Mouse (Mus musculus): ENCODE results near the gene Atf6b. TPM values are rescaled to one million over a fixed set of nuclear protein-coding genes. Genes with fewer than 3 reads are reported as not detected.
A peak's percentile ranks its signal among the peaks of the same experiment; 100 is the strongest.

The Atf6b gene
- polyA plus RNA-seq, 1 experiment from 2014 or later: 62.0 TPM

- Histone ChIP-seq H3K4me1 (replicated peaks; ENCODE audit: insufficient read depth, low read length) (peaks cover 31% of the 10 kb centered on the region), H3K27ac (peak overlapping the region; percentile 96), H3K27me3 (ENCODE audit: insufficient read depth, low read length) (0 out of 2 replicates have a peak, but pooled peaks cover 8% of the 10 kb centered on the region), H3K9me3 (replicated peaks; ENCODE audit: low read length) (no peaks in the 10 kb centered on the region), H3K36me3 (ENCODE audit: insufficient read depth, low read length) (peaks cover 15% of the 10 kb centered on the region), H3K4me3 (replicated peaks; ENCODE audit: low read depth, low read length) (peak overlapping the region; percentile 67), H3K9ac (ENCODE audit: low read depth, low read length) (peak overlapping the region; percentile 74), H3K4me2 (ENCODE audit: low read length) (peak overlapping the region; percentile 89)
- 37% methylated on average over 16 of the region's 16 CpGs for WGBS
- no peak for TF ChIP-seq CTCF (IDR thresholded peaks at IDR 0.05; ENCODE audit: low read depth)
- DNase-seq (ENCODE audit: low spot score) (no peak), ATAC-seq (replicated peaks; ENCODE audit: low FRiP score, low read depth) (no peak)
Measured at GRCm38 (mm10) chr17:34626062-34626772, 20.7 kb upstream of the Atf6b start.

- peaks cover 35% of the 10 kb centered on the region for H3K4me1 ChIP-seq (replicated peaks; ENCODE audit: insufficient read depth, low read length)
- DNase-seq (ENCODE audit: low spot score): peak; percentile 89
- TF ChIP-seq CTCF (IDR thresholded peaks at IDR 0.05; ENCODE audit: low read depth): peak; percentile 73
- peak overlapping the region; percentile 74 for H3K9ac ChIP-seq (ENCODE audit: low read depth, low read length)
- no peaks in the 10 kb centered on the region for H3K9me3 ChIP-seq (replicated peaks; ENCODE audit: low read length)
- H3K4me2 ChIP-seq (ENCODE audit: low read length): peak overlapping the region; percentile 89
- 0 out of 2 replicates have a peak, but pooled peaks cover 9% of the 10 kb centered on the region for H3K27me3 ChIP-seq (ENCODE audit: insufficient read depth, low read length)
- peaks cover 15% of the 10 kb centered on the region for H3K36me3 ChIP-seq (ENCODE audit: insufficient read depth, low read length)
- ATAC-seq (replicated peaks; ENCODE audit: low FRiP score, low read depth): peak; percentile 24; the same call in 1 of the 2 replicates
- H3K4me3 ChIP-seq (replicated peaks; ENCODE audit: low read depth, low read length): peak overlapping the region; percentile 67
- peak overlapping the region; percentile 96 for H3K27ac ChIP-seq
- 0% methylated on average over 18 of the region's 18 CpGs for WGBS
Measured at GRCm38 (mm10) chr17:34626773-34627092, 20.2 kb upstream of the Atf6b start.

- under 1% methylated on average over 44 of the region's 45 CpGs for WGBS
- ATAC-seq (replicated peaks; ENCODE audit: low FRiP score, low read depth): peak; percentile 80
- no peak for TF ChIP-seq CTCF (IDR thresholded peaks at IDR 0.05; ENCODE audit: low read depth)
Measured at GRCm38 (mm10) chr17:34627093-34627942, 19.6 kb upstream of the Atf6b start.

GRCm38 (mm10) chr17:34627943-34628643 lies 18.9 kb upstream of the Atf6b start, which contains the start of gene Ppt2:
TSS of gene Ppt2 (minus strand) at chr17:34628510.
- H3K4me2 ChIP-seq (ENCODE audit: low read length): peak within 1 kb of the TSS; percentile 89
- DNase-seq (ENCODE audit: low spot score) (peak; percentile 60), ATAC-seq (replicated peaks; ENCODE audit: low FRiP score, low read depth) (no peak)
- 0 out of 2 replicates have a peak, but pooled peaks cover 9% of the 10 kb centered on the region for H3K27me3 ChIP-seq (ENCODE audit: insufficient read depth, low read length)
- H3K4me3 ChIP-seq (replicated peaks; ENCODE audit: low read depth, low read length): peak within 1 kb of the TSS; percentile 67
- no peak for TF ChIP-seq CTCF (IDR thresholded peaks at IDR 0.05; ENCODE audit: low read depth)
- peaks cover 5% of the 10 kb centered on the region for H3K36me3 ChIP-seq (ENCODE audit: insufficient read depth, low read length)
- H3K4me1 ChIP-seq (replicated peaks; ENCODE audit: insufficient read depth, low read length): peaks cover 43% of the 10 kb centered on the region
- WGBS: 1% methylated on average over 29 of the region's 29 CpGs
- no peaks in the 10 kb centered on the region for H3K9me3 ChIP-seq (replicated peaks; ENCODE audit: low read length)
- H3K27ac ChIP-seq: peak within 1 kb of the TSS; percentile 96
- H3K9ac ChIP-seq (ENCODE audit: low read depth, low read length): peak within 1 kb of the TSS; percentile 74

More at GRCm38 (mm10) chr17:34627093-34627942, 19.6 kb upstream of the Atf6b start:
- H3K4me3 ChIP-seq (replicated peaks; ENCODE audit: low read depth, low read length): peak overlapping the region; percentile 67
- H3K36me3 ChIP-seq (ENCODE audit: insufficient read depth, low read length): peaks cover 13% of the 10 kb centered on the region
- peak overlapping the region; percentile 96 for H3K27ac ChIP-seq
- H3K27me3 ChIP-seq (ENCODE audit: insufficient read depth, low read length): 0 out of 2 replicates have a peak, but pooled peaks cover 9% of the 10 kb centered on the region
- DNase-seq (ENCODE audit: low spot score): peak; percentile 96
- peak overlapping the region; percentile 74 for H3K9ac ChIP-seq (ENCODE audit: low read depth, low read length)
- H3K9me3 ChIP-seq (replicated peaks; ENCODE audit: low read length): no peaks in the 10 kb centered on the region
- peak overlapping the region; percentile 89 for H3K4me2 ChIP-seq (ENCODE audit: low read length)
- peaks cover 40% of the 10 kb centered on the region for H3K4me1 ChIP-seq (replicated peaks; ENCODE audit: insufficient read depth, low read length)

- H3K4me1 ChIP-seq (replicated peaks; ENCODE audit: insufficient read depth, low read length): peaks cover 43% of the 10 kb centered on the region
- H3K36me3 ChIP-seq (ENCODE audit: insufficient read depth, low read length): peaks cover 2% of the 10 kb centered on the region; the same call in 1 of the 2 replicates
Measured at GRCm38 (mm10) chr17:34628644-34628967, 18.3 kb upstream of the Atf6b start.

More at GRCm38 (mm10) chr17:34628644-34628967, 18.3 kb upstream of the Atf6b start:
- TF ChIP-seq CTCF (IDR thresholded peaks at IDR 0.05; ENCODE audit: low read depth): no peak
- peak overlapping the region; percentile 89 for H3K4me2 ChIP-seq (ENCODE audit: low read length)
- no peak for DNase-seq (ENCODE audit: low spot score)
- no peak for ATAC-seq (replicated peaks; ENCODE audit: low FRiP score, low read depth)
- 16% methylated on average over 5 of the region's 5 CpGs for WGBS
- H3K9me3 ChIP-seq (replicated peaks; ENCODE audit: low read length): no peaks in the 10 kb centered on the region
- peak overlapping the region; percentile 96 for H3K27ac ChIP-seq
- 0 out of 2 replicates have a peak, but pooled peaks cover 9% of the 10 kb centered on the region for H3K27me3 ChIP-seq (ENCODE audit: insufficient read depth, low read length)
- H3K9ac ChIP-seq (ENCODE audit: low read depth, low read length): peak overlapping the region; percentile 74
- peak overlapping the region; percentile 67 for H3K4me3 ChIP-seq (replicated peaks; ENCODE audit: low read depth, low read length)

Measured in kidney, postnatal 0 days (tissue).